Mouse (Mus musculus) natural killer cell, adult 2 months (primary cell): ENCODE data around the gene Rif1.
"Not testable (repeated sequence)": the region's sequence is repeated elsewhere in the genome, so short reads cannot be mapped to it uniquely, and the experiment has no call there.

Source experiments
- DNase-seq, 2 experiments: peaks; one replicate each; pipeline ENCODE4 v3.0.0; 2022; ENCODE audit warnings: low spot score in 2 of 2

The Rif1 gene

GRCm38 (mm10) chr2:52071241-52071991, 1.2 kb upstream of the Rif1 start:
- DNase-seq: no peak

- DNase-seq: no peak
Measured at GRCm38 (mm10) chr2:52072065-52072490, 554 bp upstream of the Rif1 start.

- DNase-seq: peak; percentile 14 to 26
Measured at GRCm38 (mm10) chr2:52073141-52073904, 691 bp downstream of the Rif1 start.

- no peak for DNase-seq
Measured at GRCm38 (mm10) chr2:52078666-52079065, 6.0 kb downstream of the Rif1 start.

GRCm38 (mm10) chr2:52084013-52084412, 11.4 kb downstream of the Rif1 start:
- DNase-seq: no peak

GRCm38 (mm10) chr2:52084571-52084970, 11.9 kb downstream of the Rif1 start:
- no peak for DNase-seq

- no peak for DNase-seq
Measured at GRCm38 (mm10) chr2:52114086-52114485, 41.5 kb downstream of the Rif1 start.

- not testable (repeated sequence) for DNase-seq
Measured at GRCm38 (mm10) chr2:52131370-52131769, 58.7 kb downstream of the Rif1 start.

- no peak for DNase-seq
Measured at GRCm38 (mm10) chr2:52133351-52133750, 60.7 kb downstream of the Rif1 start.

GRCm38 (mm10) chr2:52153064-52153463, 80.4 kb downstream of the Rif1 start:
- DNase-seq: no peak

GRCm38 (mm10) chr2:52169243-52170005, 96.8 kb downstream of the Rif1 start:
- no peak for DNase-seq
